Mouse (Mus musculus) thymus, adult 2 months (tissue): ENCODE data around the gene Pinlyp. TPM values are rescaled to one million over a fixed set of nuclear protein-coding genes. Genes with fewer than 3 reads are reported as not detected.
A peak's percentile ranks its signal among the peaks of the same experiment; 100 is the strongest.

Experiments
- DNase-seq: peaks from one replicate; pipeline ENCODE4 v3.0.0; 2021
- H3K27ac ChIP-seq: fragments of 200-500 bp; 2 replicates; pipeline ENCODE4 v1.5.1; 2012; ENCODE audit warnings: low read length, control low read depth; ENCODE audit not compliant: control insufficient read depth, insufficient read depth
- H3K27me3 ChIP-seq: fragments of 200-500 bp; 2 replicates; pipeline ENCODE4 v1.6.1; 2012; ENCODE audit warnings: mild to moderate bottlenecking, low read length, moderate library complexity, mixed read lengths; ENCODE audit not compliant: control insufficient read depth, insufficient read depth
- H3K36me3 ChIP-seq: fragments of 200-500 bp; 2 replicates; pipeline ENCODE4 v1.6.1; 2012; ENCODE audit warnings: mild to moderate bottlenecking, low read length, moderate library complexity; ENCODE audit not compliant: control insufficient read depth, insufficient read depth
- H3K4me1 ChIP-seq: fragments of 200-500 bp; replicated peaks from 2 replicates; pipeline ENCODE4 v1.6.1; 2012; ENCODE audit warnings: low read length; ENCODE audit not compliant: control insufficient read depth, insufficient read depth
- H3K4me3 ChIP-seq: fragments of 200-500 bp; 2 replicates; pipeline ENCODE4 v1.5.1; 2012; ENCODE audit warnings: mild to moderate bottlenecking, low read length, control low read depth, moderate library complexity; ENCODE audit not compliant: control insufficient read depth, insufficient read depth
- CTCF ChIP-seq: fragments of 200-500 bp; IDR thresholded peaks from 2 replicates; pipeline ENCODE4 v1.5.1; 2012; ENCODE audit warnings: mild to moderate bottlenecking, control low read depth, low read length, moderate library complexity, borderline replicate concordance; ENCODE audit not compliant: control insufficient read depth, poor library complexity, insufficient read depth; ENCODE audit errors: extremely low read depth
- POLR2A ChIP-seq: fragments of 200-500 bp; IDR thresholded peaks from 2 replicates; pipeline ENCODE4 v1.6.1; 2012; ENCODE audit warnings: mild to moderate bottlenecking, low read length, control low read depth, moderate library complexity; ENCODE audit not compliant: control insufficient read depth, poor library complexity, insufficient read depth; ENCODE audit errors: extremely low read depth
- WGBS: fragments of 180-500 bp; shearing (Covaris S2); methylation state at CpG from one replicate; pipeline ENCODE4 v1.1.7; 2018; 5-methylcytosine and 5-hydroxymethylcytosine counted together
- polyA plus RNA-seq: library from polyadenylated mRNA; depleted of rRNA; stranded (reverse); fragments of >200 nt; gene quantifications from 2 replicates; pipeline ENCODE4 v1.2.3, GENCODE M21; 2012; rRNA removed

The Pinlyp gene
- polyA plus RNA-seq, result 3.6 and 5.4 TPM in 2 replicates

GRCm38 (mm10) chr7:24546068-24546614 lies at the start of gene Pinlyp, which contains the start of gene Xrcc1:
TSS of gene Pinlyp (minus strand) at chr7:24546118.
TSS of gene Xrcc1 (plus strand) at chr7:24546289.
- no peaks in the 10 kb centered on the region for H3K27me3 ChIP-seq
- peaks cover 12% of the 10 kb centered on the region for H3K4me1 ChIP-seq
- TF ChIP-seq CTCF, result no peak
- TF ChIP-seq POLR2A, result no peak
- DNase-seq, result peak; percentile 16
- H3K36me3 ChIP-seq, result no peaks in the 10 kb centered on the region
- WGBS, result 57% methylated on average over 13 of the region's 13 CpGs
- H3K27ac ChIP-seq, result no peak within 1 kb of the TSS; the same call in 1 of the 2 replicates
- peak within 1 kb of the TSS; percentile 87 for H3K4me3 ChIP-seq

GRCm38 (mm10) chr7:24595464-24595863 lies 49.5 kb upstream of the Pinlyp start:
- Histone ChIP-seq H3K27me3 (no peaks in the 10 kb centered on the region), H3K27ac (no peak overlapping the region), H3K4me3 (no peak overlapping the region), H3K4me1 (peaks cover 14% of the 10 kb centered on the region), H3K36me3 (no peaks in the 10 kb centered on the region)
- no peak for TF ChIP-seq CTCF
- TF ChIP-seq POLR2A, result no peak
- 44% methylated on average over 2 of the region's 2 CpGs for WGBS
- no peak for DNase-seq

GRCm38 (mm10) chr7:24594309-24594803 lies 48.4 kb upstream of the Pinlyp start:
- H3K4me1 ChIP-seq, result peaks cover 14% of the 10 kb centered on the region
- no peak overlapping the region for H3K27ac ChIP-seq
- peak overlapping the region; percentile 91 for H3K4me3 ChIP-seq
- no peak for TF ChIP-seq POLR2A
- no peak for TF ChIP-seq CTCF
- WGBS, result 58% methylated on average over 13 of the region's 13 CpGs
- H3K36me3 ChIP-seq, result no peaks in the 10 kb centered on the region
- no peaks in the 10 kb centered on the region for H3K27me3 ChIP-seq
- no peak for DNase-seq

GRCm38 (mm10) chr7:24593621-24594308 lies 47.8 kb upstream of the Pinlyp start:
- Histone ChIP-seq H3K27me3 (no peaks in the 10 kb centered on the region), H3K4me3 (peak overlapping the region; percentile 91), H3K27ac (no peak overlapping the region), H3K4me1 (peaks cover 14% of the 10 kb centered on the region), H3K36me3 (no peaks in the 10 kb centered on the region)
- no peak for TF ChIP-seq CTCF
- peak; percentile 77 for TF ChIP-seq POLR2A
- 1% methylated on average over 39 of the region's 39 CpGs for WGBS
- DNase-seq, result peak; percentile 82

- 87% methylated on average over 6 of the region's 6 CpGs for whole genome bisulfite sequencing
- TF ChIP-seq POLR2A, result no peak
- no peak for TF ChIP-seq CTCF
- no peak for DNase-seq
- no peak overlapping the region for H3K27ac ChIP-seq
- H3K4me3 ChIP-seq, result no peak overlapping the region
- H3K27me3 ChIP-seq, result no peaks in the 10 kb centered on the region
- no peaks in the 10 kb centered on the region for H3K36me3 ChIP-seq
- peaks cover 20% of the 10 kb centered on the region for H3K4me1 ChIP-seq
Measured at GRCm38 (mm10) chr7:24592781-24593180, 46.9 kb upstream of the Pinlyp start.

- TF ChIP-seq CTCF (no peak), POLR2A (no peak)
- Histone ChIP-seq H3K4me1 (peaks cover 26% of the 10 kb centered on the region), H3K36me3 (no peaks in the 10 kb centered on the region), H3K4me3 (no peak overlapping the region), H3K27ac (no peak overlapping the region), H3K27me3 (no peaks in the 10 kb centered on the region)
- DNase-seq, result no peak
- 76% methylated on average over 4 of the region's 4 CpGs for WGBS
Measured at GRCm38 (mm10) chr7:24592163-24592562, 46.2 kb upstream of the Pinlyp start.
